Mouse (Mus musculus) embryonic facial prominence, embryonic 12.5 days (tissue): ENCODE measurements around the gene Gm20924. TPM values are rescaled to one million over a fixed set of nuclear protein-coding genes. Genes with fewer than 3 reads are reported as not detected.
"Not testable (repeated sequence)": the region's sequence is repeated elsewhere in the genome, so short reads cannot be mapped to it uniquely, and the experiment has no call there.

Experiments
- ATAC-seq: fragments of 200-750 bp; cut with Nextera tagmentation; 2 replicates; pipeline ENCODE4 v1.8.0; 2017; ENCODE audit not compliant: insufficient number of reproducible peaks, insufficient read depth, low FRiP score, low TSS enrichment
- H3K27ac ChIP-seq: fragments of 300-500 bp; sonication (generic); 2 replicates; pipeline ENCODE4 v1.5.1; 2016; ENCODE audit warnings: mild to moderate bottlenecking
- H3K27me3 ChIP-seq: fragments of 300-500 bp; sonication (generic); 2 replicates; pipeline ENCODE4 v1.6.1; 2016; ENCODE audit warnings: mild to moderate bottlenecking, moderate library complexity
- H3K36me3 ChIP-seq: fragments of 300-500 bp; sonication (generic); 2 replicates; pipeline ENCODE4 v1.6.1; 2016; ENCODE audit warnings: mild to moderate bottlenecking
- H3K4me1 ChIP-seq: fragments of 300-500 bp; sonication (generic); 2 replicates; pipeline ENCODE4 v1.6.1; 2016
- H3K4me2 ChIP-seq: fragments of 300-500 bp; sonication (generic); replicated peaks from 2 replicates; pipeline ENCODE4 v1.6.1; 2016; ENCODE audit warnings: mild to moderate bottlenecking, moderate library complexity
- H3K4me3 ChIP-seq: fragments of 300-500 bp; sonication (generic); 2 replicates; pipeline ENCODE4 v1.5.1; 2016; ENCODE audit warnings: mild to moderate bottlenecking
- H3K9ac ChIP-seq: fragments of 300-500 bp; sonication (generic); 2 replicates; pipeline ENCODE4 v1.6.1; 2016; ENCODE audit warnings: mild to moderate bottlenecking, moderate library complexity
- H3K9me3 ChIP-seq: fragments of 300-500 bp; sonication (generic); 2 replicates; pipeline ENCODE4 v1.6.1; 2016; ENCODE audit warnings: mild to moderate bottlenecking, moderate library complexity
- WGBS: fragments of 180-500 bp; shearing (Covaris S2); methylation state at CpG from one replicate; pipeline ENCODE4 v1.1.7; 2016; 5-methylcytosine and 5-hydroxymethylcytosine counted together
- polyA plus RNA-seq: library from polyadenylated mRNA; unstranded; fragments of >200 nt; fragmentation: Nextera tagmentation; extraction: Ambion mirVana; gene quantifications from 2 replicates; pipeline ENCODE4 v1.2.1, GENCODE M21; 2016

The Gm20924 gene
- not detected in 2 replicates for polyA plus RNA-seq

DNA sequence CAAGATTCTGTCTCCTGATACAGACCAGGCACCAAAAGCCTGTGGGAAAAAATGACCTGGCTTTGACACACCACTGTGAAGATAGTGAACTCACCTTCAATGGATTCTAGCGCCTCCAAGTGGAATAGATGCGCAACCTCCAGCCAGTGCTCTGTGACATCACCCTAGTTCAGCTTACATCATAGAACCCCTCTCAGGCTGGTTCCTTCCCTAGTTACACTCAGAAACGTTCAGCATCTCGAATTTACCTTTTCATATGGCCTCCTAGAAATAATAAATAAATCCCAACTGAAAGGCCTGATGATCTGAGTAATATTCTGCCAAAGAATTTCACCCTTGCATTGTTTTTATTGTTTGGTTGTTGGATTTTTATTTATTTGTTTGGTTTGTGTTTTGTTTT is at the start of gene Gm20924:
Gm20924 (minus strand) TSS at position 101 of the 400 bp plus-strand sequence.
- WGBS: no CpG with 5 or more reads among the region's 4 CpGs

More for the DNA sequence above, at the start of gene Gm20924:
- ATAC-seq, H3K27ac ChIP-seq, H3K36me3 ChIP-seq, H3K9me3 ChIP-seq, H3K4me3 ChIP-seq, H3K27me3 ChIP-seq, H3K9ac ChIP-seq, H3K4me2 ChIP-seq, H3K4me1 ChIP-seq: not testable (repeated sequence)

Other genes with a start within 250 kb of the Gm20924 start
- gene Gm20736, start 170.2 kb upstream of the Gm20924 start, polyA plus RNA-seq: not detected in 2 replicates